Mouse (Mus musculus) layer of hippocampus, adult 2 months (tissue): ENCODE results near the gene Hpse2. TPM values are rescaled to one million over a fixed set of nuclear protein-coding genes. Genes with fewer than 3 reads are reported as not detected.

Experiments used
- DNase-seq, 2 experiments: peaks; one replicate each; pipeline ENCODE4 v3.0.0; 2022; ENCODE audit warnings: low spot score in 2 of 2
- H3K27ac ChIP-seq: fragments of 200-600 bp; 2 replicates; pipeline ENCODE4 v1.8.1; 2022
- H3K4me3 ChIP-seq: fragments of 200-600 bp; 2 replicates; pipeline ENCODE4 v1.8.1; 2022; ENCODE audit warnings: mild to moderate bottlenecking
- CTCF ChIP-seq: fragments of 200-600 bp; conservative IDR thresholded peaks from 2 replicates; pipeline ENCODE4 v1.8.1; 2022; ENCODE audit warnings: antibody characterized with exemption, mild to moderate bottlenecking, moderate library complexity
- total RNA-seq, 2 experiments: library from RNA; stranded (reverse); gene quantifications; 2 replicates each; pipeline ENCODE4 v1.2.3; 2021

The Hpse2 gene
- total RNA-seq, 2 experiments from 2014 or later: 0.15 to 0.33 TPM

GRCm38 (mm10) chr19:42986315-42986701 is 401.8 kb downstream of the Hpse2 start:
- Histone ChIP-seq H3K4me3 (no peak overlapping the region), H3K27ac (no peak overlapping the region)
- no peak for DNase-seq
- TF ChIP-seq CTCF: no peak

GRCm38 (mm10) chr19:42985372-42986314 is 402.5 kb downstream of the Hpse2 start:
- no peak for TF ChIP-seq CTCF
- no peak overlapping the region for H3K4me3 ChIP-seq
- no peak overlapping the region for H3K27ac ChIP-seq
- DNase-seq: no peak

- no peak overlapping the region for H3K27ac ChIP-seq
- DNase-seq: no peak
- no peak overlapping the region for H3K4me3 ChIP-seq
- no peak for TF ChIP-seq CTCF
Measured at GRCm38 (mm10) chr19:42980537-42980936, 407.6 kb downstream of the Hpse2 start.

- no peak for DNase-seq
- Histone ChIP-seq H3K4me3 (no peak overlapping the region), H3K27ac (no peak overlapping the region)
- no peak for TF ChIP-seq CTCF
Measured at GRCm38 (mm10) chr19:42977938-42978337, 410.2 kb downstream of the Hpse2 start.

- no peak overlapping the region for H3K27ac ChIP-seq
- no peak overlapping the region for H3K4me3 ChIP-seq
- DNase-seq: no peak
- no peak for TF ChIP-seq CTCF
Measured at GRCm38 (mm10) chr19:42973740-42974139, 414.4 kb downstream of the Hpse2 start.

- H3K4me3 ChIP-seq: no peak overlapping the region
- no peak for TF ChIP-seq CTCF
- DNase-seq: no peak
- no peak overlapping the region for H3K27ac ChIP-seq
Measured at GRCm38 (mm10) chr19:42965171-42965570, 423.0 kb downstream of the Hpse2 start.

- no peak overlapping the region for H3K27ac ChIP-seq
- DNase-seq: no peak
- no peak for TF ChIP-seq CTCF
- H3K4me3 ChIP-seq: no peak overlapping the region
Measured at GRCm38 (mm10) chr19:42948114-42948636, 440.0 kb downstream of the Hpse2 start.

- DNase-seq: no peak
- Histone ChIP-seq H3K4me3 (no peak overlapping the region), H3K27ac (no peak overlapping the region)
- no peak for TF ChIP-seq CTCF
Measured at GRCm38 (mm10) chr19:42937544-42937943, 450.6 kb downstream of the Hpse2 start.

GRCm38 (mm10) chr19:42936661-42937193 is 451.4 kb downstream of the Hpse2 start:
- TF ChIP-seq CTCF: no peak

GRCm38 (mm10) chr19:42929702-42930101 is 458.5 kb downstream of the Hpse2 start:
- Histone ChIP-seq H3K27ac (no peak overlapping the region), H3K4me3 (no peak overlapping the region)
- no peak for TF ChIP-seq CTCF
- no peak for DNase-seq

More at GRCm38 (mm10) chr19:42936661-42937193, 451.4 kb downstream of the Hpse2 start:
- no peak overlapping the region for H3K27ac ChIP-seq
- no peak overlapping the region for H3K4me3 ChIP-seq
- no peak for DNase-seq

- no peak overlapping the region for H3K4me3 ChIP-seq
- no peak overlapping the region for H3K27ac ChIP-seq
- DNase-seq: no peak
Measured at GRCm38 (mm10) chr19:42928271-42928670, 459.9 kb downstream of the Hpse2 start.

GRCm38 (mm10) chr19:42922610-42923009 is 465.5 kb downstream of the Hpse2 start:
- DNase-seq: no peak
- no peak for TF ChIP-seq CTCF
- Histone ChIP-seq H3K27ac (no peak overlapping the region), H3K4me3 (no peak overlapping the region)

More at GRCm38 (mm10) chr19:42928271-42928670, 459.9 kb downstream of the Hpse2 start:
- TF ChIP-seq CTCF: no peak

- no peak overlapping the region for H3K4me3 ChIP-seq
- H3K27ac ChIP-seq: no peak overlapping the region
- DNase-seq: peak in 1 of 2 experiments; percentile 28
- TF ChIP-seq CTCF: no peak
Measured at GRCm38 (mm10) chr19:42913703-42914102, 474.5 kb downstream of the Hpse2 start.
